Mouse (Mus musculus) hindbrain, postnatal 0 days (tissue): ENCODE measurements at regions not wholly inside any gene's neighbourhood (a gene's known extent, or its start where the extent isn't known, plus 50 kb on each side); places are given as distances from the start of the nearest gene placed in this dataset.

Experiments used
- ATAC-seq: fragments of 200-750 bp; cut with Nextera tagmentation; 2 replicates; pipeline ENCODE4 v1.8.0; 2017; ENCODE audit warnings: mild to moderate bottlenecking, moderate TSS enrichment, moderate library complexity
- DNase-seq: peaks from one replicate; pipeline ENCODE4 v3.0.0-alpha.2; 2015; ENCODE audit warnings: low spot score
- H3K27ac ChIP-seq: fragments of 300-500 bp; sonication (generic); 2 replicates; pipeline ENCODE4 v1.5.1; 2014; ENCODE audit warnings: mild to moderate bottlenecking
- H3K27me3 ChIP-seq: fragments of 300-500 bp; sonication (generic); 2 replicates; pipeline ENCODE4 v1.6.1; 2014; ENCODE audit warnings: low read length, mixed read lengths; ENCODE audit not compliant: insufficient read depth
- H3K36me3 ChIP-seq: fragments of 300-500 bp; sonication (generic); 2 replicates; pipeline ENCODE4 v1.6.1; 2014; ENCODE audit warnings: low read length, mixed read lengths; ENCODE audit not compliant: insufficient read depth
- H3K4me1 ChIP-seq: fragments of 300-500 bp; sonication (generic); 2 replicates; pipeline ENCODE4 v1.6.1; 2014; ENCODE audit warnings: antibody characterized with exemption, low read length, mixed read lengths; ENCODE audit not compliant: insufficient read depth
- H3K4me2 ChIP-seq: fragments of 300-500 bp; sonication (generic); 2 replicates; pipeline ENCODE4 v1.6.1; 2014; ENCODE audit warnings: low read depth, mild to moderate bottlenecking, low read length, moderate library complexity, mixed read lengths
- H3K4me3 ChIP-seq: fragments of 300-500 bp; sonication (generic); 2 replicates; pipeline ENCODE4 v1.5.1; 2014; ENCODE audit warnings: low read length
- H3K9ac ChIP-seq: fragments of 300-500 bp; sonication (generic); replicated peaks from 2 replicates; pipeline ENCODE4 v1.6.1; 2014; ENCODE audit warnings: mild to moderate bottlenecking, low read length, moderate library complexity, mixed read lengths
- H3K9me3 ChIP-seq: fragments of 300-500 bp; sonication (generic); 2 replicates; pipeline ENCODE4 v1.6.1; 2016; ENCODE audit warnings: low read length, mixed read lengths
- CTCF ChIP-seq: IDR thresholded peaks from 2 replicates; pipeline ENCODE4 v1.5.1; 2016; ENCODE audit warnings: antibody characterized with exemption, control low read depth, low read depth
- WGBS: fragments of 180-500 bp; shearing (Covaris S2); extraction: QIAGEN DNeasy Blood & Tissue Kit; methylation state at CpG from one replicate; pipeline ENCODE4 v1.1.7; 2014; 5-methylcytosine and 5-hydroxymethylcytosine counted together

DNA sequence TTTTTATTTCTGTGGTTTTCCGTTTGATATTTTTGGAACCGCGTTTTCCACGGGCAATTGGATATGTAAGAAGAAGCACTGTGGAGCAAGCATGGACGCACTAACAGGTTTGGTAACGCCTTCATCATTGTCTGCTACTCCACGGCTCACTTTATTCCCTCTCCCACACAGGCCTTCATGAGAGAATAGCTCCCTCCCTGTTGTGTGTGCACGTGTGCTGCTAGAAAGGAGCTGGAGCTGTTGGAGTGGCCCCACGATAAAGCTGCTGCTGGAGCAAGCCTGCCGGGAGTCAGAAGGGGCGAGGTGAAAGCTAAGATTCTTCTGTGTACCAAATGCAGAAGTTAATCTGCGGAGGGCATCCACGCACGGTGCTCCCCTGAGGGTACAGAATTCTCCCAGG, 224.8 kb downstream of the 3110018I06Rik start:
- H3K4me3 ChIP-seq, result no peak overlapping the region
- H3K27ac ChIP-seq, result no peak overlapping the region
- no peak for DNase-seq
- no peak overlapping the region for H3K4me2 ChIP-seq
- TF ChIP-seq CTCF, result no peak
- H3K36me3 ChIP-seq, result no peaks in the 10 kb centered on the region
- no peaks in the 10 kb centered on the region for H3K9me3 ChIP-seq
- H3K27me3 ChIP-seq, result no peaks in the 10 kb centered on the region
- no peaks in the 10 kb centered on the region for H3K4me1 ChIP-seq
- H3K9ac ChIP-seq, result no peak overlapping the region
- ATAC-seq, result no peak
- 48% methylated on average over 14 of the region's 14 CpGs for WGBS

DNA sequence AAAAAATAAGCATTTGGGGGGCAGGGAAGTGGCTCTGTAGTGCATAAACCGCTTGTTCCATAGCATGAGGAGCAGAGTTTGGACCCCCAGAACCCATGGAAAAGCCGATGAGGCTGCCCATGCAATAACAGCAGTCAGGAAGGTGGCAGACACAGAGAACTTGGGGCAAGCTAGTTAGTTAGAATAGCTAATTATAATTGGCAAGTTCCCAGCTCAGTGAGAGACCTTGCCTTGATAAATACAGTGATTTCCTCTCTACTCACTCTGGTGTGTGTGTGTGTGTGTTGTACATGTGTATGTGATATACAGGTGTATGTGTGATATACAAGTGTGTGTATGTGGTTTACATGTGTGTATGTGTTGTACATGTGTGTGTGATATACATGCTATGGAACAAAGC, 226.4 kb downstream of the 3110018I06Rik start:
- Histone ChIP-seq H3K27ac (no peak overlapping the region), H3K9me3 (no peaks in the 10 kb centered on the region), H3K9ac (no peak overlapping the region), H3K36me3 (no peaks in the 10 kb centered on the region), H3K4me3 (no peak overlapping the region), H3K27me3 (no peaks in the 10 kb centered on the region), H3K4me1 (no peaks in the 10 kb centered on the region), H3K4me2 (no peak overlapping the region)
- peak; percentile 37 for DNase-seq
- no peak for ATAC-seq
- no peak for TF ChIP-seq CTCF
- WGBS, result 76% methylated on average over 2 of the region's 2 CpGs

DNA sequence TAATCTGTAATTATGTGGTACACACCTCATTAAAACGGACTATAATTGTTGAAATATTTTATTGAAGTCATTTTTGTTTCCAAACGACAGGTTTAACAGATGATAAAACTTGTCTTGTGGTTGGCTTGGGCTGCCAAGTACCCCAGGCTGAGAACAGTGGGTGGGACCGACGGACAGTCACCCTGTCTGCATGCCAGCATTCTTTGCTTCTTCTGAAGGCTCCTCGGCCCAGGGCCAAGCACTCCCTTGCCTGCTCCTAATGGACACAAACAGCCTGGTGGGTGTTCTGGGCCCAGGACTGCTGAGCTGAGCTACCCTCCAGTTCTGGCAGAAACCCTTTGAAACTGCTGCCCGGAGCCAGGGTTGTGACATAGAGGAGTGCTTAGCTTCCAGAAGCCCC, 227.4 kb downstream of the 3110018I06Rik start:
- H3K9me3 ChIP-seq, result no peaks in the 10 kb centered on the region
- DNase-seq, result peak; percentile 72
- 38% methylated on average over 6 of the region's 6 CpGs for WGBS

DNA sequence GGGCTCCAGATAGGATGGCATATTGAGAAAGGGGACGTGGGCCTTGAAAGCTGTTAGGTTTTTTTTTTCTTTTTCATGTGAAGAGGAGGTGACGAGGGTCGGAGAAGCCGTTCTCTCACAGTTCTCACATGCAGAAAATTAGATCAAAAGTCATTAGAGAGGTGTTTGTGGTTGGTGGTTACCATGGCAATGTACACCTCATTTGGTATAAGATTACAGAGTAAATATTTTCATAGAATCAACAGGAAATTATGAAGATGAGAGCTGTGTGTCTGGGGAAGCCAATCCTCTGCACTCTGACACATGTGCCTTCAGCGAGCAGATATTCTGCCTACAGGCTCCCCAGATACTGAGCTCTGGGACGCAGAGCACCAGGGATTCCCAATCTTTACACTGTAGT, 232.5 kb downstream of the 3110018I06Rik start:
- no peaks in the 10 kb centered on the region for H3K27me3 ChIP-seq
- ATAC-seq (no peak), DNase-seq (no peak)
- no peaks in the 10 kb centered on the region for H3K36me3 ChIP-seq
- no peaks in the 10 kb centered on the region for H3K9me3 ChIP-seq
- no peak overlapping the region for H3K4me3 ChIP-seq
- H3K4me2 ChIP-seq, result no peak overlapping the region
- H3K4me1 ChIP-seq, result no peaks in the 10 kb centered on the region
- no peak for TF ChIP-seq CTCF
- H3K9ac ChIP-seq, result no peak overlapping the region
- 78% methylated on average over 6 of the region's 6 CpGs for WGBS
- H3K27ac ChIP-seq, result no peak overlapping the region

More for the DNA sequence above, 227.4 kb downstream of the 3110018I06Rik start:
- Histone ChIP-seq H3K4me2 (no peak overlapping the region), H3K9ac (no peak overlapping the region), H3K4me3 (no peak overlapping the region), H3K27ac (no peak overlapping the region), H3K27me3 (no peaks in the 10 kb centered on the region), H3K4me1 (no peaks in the 10 kb centered on the region), H3K36me3 (no peaks in the 10 kb centered on the region)
- no peak for TF ChIP-seq CTCF
- ATAC-seq, result peak; percentile 49; the same call in 1 of the 2 replicates

DNA sequence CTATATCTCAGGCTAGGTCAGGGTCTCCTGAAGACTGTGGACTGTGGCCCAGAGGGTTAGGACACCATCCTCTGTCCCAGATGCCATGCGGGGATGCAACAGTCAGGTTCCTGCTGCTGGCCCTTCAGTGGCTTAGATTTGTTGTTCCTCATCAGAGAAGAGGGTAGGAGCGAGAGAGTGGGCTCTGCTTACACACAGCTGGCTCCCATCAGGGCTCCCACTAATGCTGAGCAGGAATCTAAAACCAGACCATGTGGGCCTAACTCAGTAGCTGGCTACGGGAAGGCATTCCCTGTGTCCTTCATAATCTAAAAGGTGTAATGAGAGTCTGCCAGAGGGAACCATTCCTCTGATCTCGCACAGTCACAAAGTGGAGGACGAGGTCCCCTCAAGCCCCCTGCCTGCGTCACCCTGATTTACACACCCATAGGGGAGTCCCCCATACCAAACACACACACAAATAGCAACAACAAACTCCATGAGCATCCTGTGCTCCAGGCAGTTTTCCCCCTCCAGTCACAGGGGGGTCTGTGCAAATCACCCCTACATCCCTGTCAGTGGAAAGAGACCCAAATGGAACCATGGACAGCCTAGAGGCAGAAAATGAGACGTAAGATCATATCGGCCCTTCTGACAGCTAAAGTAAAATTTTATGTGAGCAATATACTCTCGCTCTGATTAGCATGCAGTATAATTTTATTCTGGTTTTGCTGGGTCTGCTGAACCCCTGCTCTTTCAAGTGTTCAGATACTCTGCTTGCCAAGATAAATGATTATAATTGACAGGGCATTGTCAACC, 234.8 kb downstream of the 3110018I06Rik start:
- 77% methylated on average over 9 of the region's 9 CpGs for WGBS
- no peak for TF ChIP-seq CTCF
- ATAC-seq, result no peak

GRCm38 (mm10) chr12:107723860-107724320, 235.5 kb downstream of the 3110018I06Rik start:
- H3K9me3 ChIP-seq, result no peaks in the 10 kb centered on the region
- no peak overlapping the region for H3K4me2 ChIP-seq
- H3K27ac ChIP-seq, result no peak overlapping the region
- ATAC-seq (no peak; the same call in 1 of the 2 replicates), DNase-seq (peak; percentile 24)
- H3K4me3 ChIP-seq, result no peak overlapping the region
- H3K4me1 ChIP-seq, result no peaks in the 10 kb centered on the region
- H3K27me3 ChIP-seq, result no peaks in the 10 kb centered on the region
- 45% methylated on average over 14 of the region's 14 CpGs for WGBS
- H3K9ac ChIP-seq, result no peak overlapping the region
- no peak for TF ChIP-seq CTCF
- no peaks in the 10 kb centered on the region for H3K36me3 ChIP-seq

More for the DNA sequence above, 234.8 kb downstream of the 3110018I06Rik start:
- no peak overlapping the region for H3K27ac ChIP-seq
- no peak overlapping the region for H3K9ac ChIP-seq
- H3K9me3 ChIP-seq, result no peaks in the 10 kb centered on the region
- no peak for DNase-seq
- H3K36me3 ChIP-seq, result no peaks in the 10 kb centered on the region
- no peaks in the 10 kb centered on the region for H3K4me1 ChIP-seq
- no peak overlapping the region for H3K4me3 ChIP-seq
- no peak overlapping the region for H3K4me2 ChIP-seq
- H3K27me3 ChIP-seq, result no peaks in the 10 kb centered on the region

DNA sequence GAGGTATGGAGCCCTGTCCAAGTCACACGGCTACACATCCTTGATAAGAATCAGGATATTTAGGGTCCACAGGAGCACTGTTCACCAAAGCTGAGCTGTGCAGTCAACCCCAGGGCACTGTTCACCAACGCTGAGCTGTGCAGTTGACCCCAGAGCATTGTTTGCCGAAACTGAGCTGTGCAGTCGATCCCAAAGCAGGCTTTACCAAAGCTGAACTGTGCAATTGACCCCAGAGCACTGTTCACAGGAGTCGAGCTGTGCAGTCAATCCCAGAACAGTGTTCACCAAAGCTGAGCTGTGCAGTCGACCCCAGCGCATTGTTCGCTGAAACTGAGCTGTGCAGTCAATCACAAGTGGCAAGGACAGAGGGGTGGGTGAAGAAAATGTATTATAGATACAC, 236.0 kb downstream of the 3110018I06Rik start:
- no peaks in the 10 kb centered on the region for H3K27me3 ChIP-seq
- no peak overlapping the region for H3K27ac ChIP-seq
- H3K9ac ChIP-seq, result no peak overlapping the region
- H3K4me1 ChIP-seq, result no peaks in the 10 kb centered on the region
- 37% methylated on average over 8 of the region's 8 CpGs for WGBS
- H3K36me3 ChIP-seq, result no peaks in the 10 kb centered on the region
- H3K4me3 ChIP-seq, result no peak overlapping the region
- H3K4me2 ChIP-seq, result no peak overlapping the region
- H3K9me3 ChIP-seq, result no peaks in the 10 kb centered on the region
- TF ChIP-seq CTCF, result no peak
- DNase-seq, result no peak
- ATAC-seq, result no peak
